Mouse (Mus musculus) gastrocnemius, adult 2 months (tissue): ENCODE results near the gene Erc1. TPM values are rescaled to one million over a fixed set of nuclear protein-coding genes. Genes with fewer than 3 reads are reported as not detected.
"Not testable (repeated sequence)": the region's sequence is repeated elsewhere in the genome, so short reads cannot be mapped to it uniquely, and the experiment has no call there.

ENCODE experiments used
- DNase-seq: peaks from one replicate; pipeline ENCODE4 v3.0.0; 2022
- H3K27ac ChIP-seq: fragments of 200-600 bp; 2 replicates; pipeline ENCODE4 v1.8.1; 2022; ENCODE audit warnings: mild to moderate bottlenecking
- H3K4me3 ChIP-seq: fragments of 200-600 bp; 2 replicates; pipeline ENCODE4 v1.8.1; 2022; ENCODE audit warnings: mild to moderate bottlenecking, moderate library complexity
- CTCF ChIP-seq: fragments of 200-600 bp; IDR thresholded peaks from 2 replicates; pipeline ENCODE4 v1.8.1; 2022; ENCODE audit warnings: antibody characterized with exemption, mild to moderate bottlenecking, moderate library complexity
- intact Hi-C: fragments of 180-260 bp; cut with DNase I; formaldehyde crosslinking; loops from one replicate; pipeline ENCODE4 v1.15.1; 2025
- total RNA-seq, 2 experiments: library from RNA; stranded (reverse); gene quantifications; 2 replicates each; pipeline ENCODE4 v1.2.3; 2021

Erc1 gene
- total RNA-seq, 2 experiments from 2014 or later, result 29.5 to 33.5 TPM

DNA sequence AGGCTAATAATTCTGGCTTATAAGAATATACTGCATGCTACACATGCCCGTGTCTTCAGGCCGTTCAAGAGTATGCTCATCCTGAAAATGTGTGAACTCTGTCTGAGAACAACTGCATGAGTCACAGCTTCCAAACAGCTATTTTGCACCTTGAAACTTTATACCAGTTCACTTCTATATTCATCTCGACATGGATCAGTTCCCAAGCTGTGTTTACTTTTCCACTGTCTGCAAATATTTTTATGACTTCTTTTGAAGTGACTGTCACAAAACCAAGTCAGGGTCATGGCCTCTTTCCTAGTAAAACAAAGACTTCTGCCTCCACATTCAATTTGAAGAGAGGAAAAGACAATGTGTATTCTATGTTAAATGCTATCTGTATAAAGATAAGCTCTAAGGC lies 178.2 kb downstream of the Erc1 start:
- Histone ChIP-seq H3K27ac (no peak overlapping the region), H3K4me3 (no peak overlapping the region)
- no peak for TF ChIP-seq CTCF
- intact Hi-C loops, result no loop called here
- DNase-seq, result no peak

DNA sequence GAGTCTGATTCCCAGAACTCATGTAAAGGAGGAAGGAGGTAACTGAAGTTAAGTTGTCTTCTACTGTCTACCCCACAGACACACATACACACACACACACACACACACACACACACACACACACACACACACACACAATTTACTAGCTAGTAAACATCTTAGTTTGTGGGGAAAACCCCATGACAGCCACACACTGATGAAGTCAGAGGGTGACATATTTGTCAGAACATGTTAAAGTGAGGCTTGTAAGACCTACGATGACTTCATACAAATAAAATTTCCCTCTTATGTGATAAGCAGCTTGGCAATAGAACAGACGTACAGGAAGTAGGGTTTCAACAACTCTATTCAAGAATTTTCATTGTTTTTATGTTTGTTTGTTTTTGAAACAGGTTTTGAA lies 185.0 kb downstream of the Erc1 start:
- TF ChIP-seq CTCF, result no peak
- intact Hi-C loops, result no loop called here
- no peak overlapping the region for H3K27ac ChIP-seq
- no peak for DNase-seq
- no peak overlapping the region for H3K4me3 ChIP-seq

DNA sequence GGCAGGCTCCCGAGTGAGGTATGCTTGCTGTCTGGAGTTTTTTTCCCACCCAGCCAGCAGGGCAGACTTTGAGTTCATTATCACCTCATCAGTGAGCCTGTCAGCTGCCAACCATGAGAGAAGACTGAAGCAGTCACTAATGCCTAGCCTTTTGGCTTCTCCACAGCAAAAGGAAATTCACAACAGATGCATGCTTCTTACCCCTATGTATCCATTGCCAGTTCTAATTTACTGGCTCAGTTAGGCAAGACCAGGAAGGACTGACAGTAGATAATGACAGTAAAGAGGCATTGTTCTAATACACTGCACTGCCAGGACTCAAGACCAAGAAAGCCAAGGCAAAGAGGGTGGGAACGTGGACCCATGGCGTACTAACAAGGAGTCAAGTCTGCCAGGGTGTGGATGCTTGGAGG lies 186.9 kb downstream of the Erc1 start:
- TF ChIP-seq CTCF, result no peak

DNA sequence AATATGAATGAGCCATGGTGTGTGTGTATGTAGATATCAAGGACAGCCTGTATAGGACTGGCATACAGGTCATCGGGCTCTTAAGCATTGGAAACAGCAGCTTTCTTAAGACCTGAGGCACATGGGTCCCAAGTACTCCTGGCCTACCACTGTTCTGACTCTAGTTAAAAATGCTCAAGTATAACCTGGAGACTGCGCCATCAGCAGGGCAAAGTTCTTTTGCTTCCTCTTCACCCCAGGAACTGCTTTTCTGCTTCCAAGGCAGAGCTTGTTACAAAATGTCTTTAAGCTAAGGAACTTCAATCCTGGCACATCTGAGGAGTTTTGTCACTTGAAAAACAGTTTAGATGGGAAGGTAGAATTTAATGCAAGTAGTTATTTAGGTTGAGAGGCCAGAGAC lies 189.5 kb downstream of the Erc1 start:
- TF ChIP-seq CTCF, result no peak
- Histone ChIP-seq H3K4me3 (no peak overlapping the region), H3K27ac (no peak overlapping the region)
- intact Hi-C loops, result loop anchor here (5.0 kb wide), 1 partner anchor 81 kb away; no protein-coding TSS in a partner anchor
- no peak for DNase-seq

More for the DNA sequence above, 186.9 kb downstream of the Erc1 start:
- no peak for DNase-seq
- no peak overlapping the region for H3K4me3 ChIP-seq
- intact Hi-C loops, result no loop called here
- no peak overlapping the region for H3K27ac ChIP-seq

DNA sequence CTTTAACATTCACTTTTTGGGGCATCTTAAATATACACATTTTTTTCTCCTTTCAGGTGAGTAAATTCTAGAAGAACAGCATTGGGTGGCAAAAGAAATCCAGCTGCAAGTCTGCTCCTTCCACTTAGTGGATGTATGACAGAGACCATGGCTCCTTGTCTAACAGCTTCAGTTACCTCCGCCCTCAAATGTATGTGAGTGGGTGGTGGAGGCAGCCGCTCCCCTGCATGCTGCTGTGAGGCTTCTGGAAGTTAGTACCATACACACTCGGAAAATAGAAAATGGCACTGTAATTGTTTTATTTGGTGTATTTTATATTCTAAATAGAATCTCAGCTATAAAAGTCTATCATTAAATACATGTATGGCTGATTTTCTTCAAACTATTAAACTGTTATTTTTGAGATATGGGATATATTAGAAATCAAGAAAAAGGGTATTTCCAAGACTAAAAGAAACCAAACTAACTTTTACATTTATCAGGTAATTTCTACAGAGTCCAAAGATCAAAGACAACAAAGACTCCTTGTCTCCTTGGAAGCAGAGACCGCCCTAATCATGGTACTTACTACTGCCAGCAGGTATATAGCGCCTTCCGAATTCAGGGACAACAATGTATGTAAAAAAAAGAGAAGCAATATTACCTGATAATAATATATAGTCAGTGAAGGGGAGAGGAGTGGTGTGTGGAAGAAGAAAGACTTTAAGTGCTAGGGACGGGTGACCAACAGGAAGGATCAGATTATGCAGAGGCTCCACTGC lies 190.4 kb downstream of the Erc1 start:
- TF ChIP-seq CTCF, result no peak
- Histone ChIP-seq H3K4me3 (no peak overlapping the region), H3K27ac (peak overlapping the region; percentile 79; the same call in 1 of the 2 replicates)
- no peak for DNase-seq
- intact Hi-C loops, result loop anchor here (5.0 kb wide), 1 partner anchor 80 kb away; no protein-coding TSS in a partner anchor

DNA sequence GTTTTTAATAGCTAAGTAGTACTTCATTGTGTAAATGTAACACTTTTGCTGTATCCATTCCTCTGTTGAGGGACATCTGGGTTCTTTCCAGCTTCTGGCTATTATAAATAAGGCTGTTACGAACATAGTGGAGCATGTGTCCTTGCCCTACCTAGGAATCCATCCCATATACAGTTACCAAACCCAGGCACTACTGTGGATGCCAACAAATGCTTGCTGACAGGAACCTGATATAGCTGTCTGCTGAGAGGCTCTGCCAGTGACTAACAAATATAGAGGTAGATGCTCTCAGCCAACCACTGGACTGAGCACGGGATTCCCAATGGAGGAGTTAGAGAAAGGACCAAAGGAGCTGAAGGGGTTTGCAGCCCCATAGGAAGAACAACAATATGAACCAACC lies 193.2 kb downstream of the Erc1 start:
- intact Hi-C loops, result loop anchor here (5.0 kb wide), 1 partner anchor 77 kb away; no protein-coding TSS in a partner anchor
- peak overlapping the region; percentile 79 for H3K27ac ChIP-seq
- not testable (repeated sequence) for H3K4me3 ChIP-seq
- DNase-seq, result peak; percentile 66

DNA sequence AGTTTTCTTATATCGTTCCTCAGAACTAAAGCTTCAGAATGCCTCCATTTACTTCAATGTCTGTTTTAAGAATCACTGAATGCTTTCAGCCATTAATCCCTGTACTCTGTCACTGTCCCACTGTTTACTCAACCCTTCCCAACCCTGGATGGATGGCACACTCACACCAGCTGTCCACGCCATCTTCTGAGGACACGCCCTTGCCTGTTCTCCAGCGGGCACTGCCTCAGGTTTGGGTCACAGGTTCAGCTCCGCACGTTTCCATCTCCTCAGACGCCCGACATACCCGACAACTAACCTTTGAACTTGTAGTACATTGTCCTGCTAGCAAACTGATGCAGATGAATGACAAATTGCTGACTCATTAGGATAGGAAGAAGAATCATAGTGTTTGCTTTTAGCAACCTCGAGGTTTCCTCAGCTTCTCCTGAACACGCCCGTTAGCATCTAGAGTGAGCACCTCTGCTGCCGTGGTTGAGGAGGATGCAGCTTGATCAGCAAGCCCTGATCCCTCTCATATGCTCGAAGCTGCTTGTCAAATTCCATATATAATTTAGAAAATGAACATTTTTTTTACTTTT lies 204.0 kb downstream of the Erc1 start:
- DNase-seq, result no peak
- intact Hi-C loops, result no loop called here
- no peak overlapping the region for H3K27ac ChIP-seq
- no peak overlapping the region for H3K4me3 ChIP-seq
- no peak for TF ChIP-seq CTCF

DNA sequence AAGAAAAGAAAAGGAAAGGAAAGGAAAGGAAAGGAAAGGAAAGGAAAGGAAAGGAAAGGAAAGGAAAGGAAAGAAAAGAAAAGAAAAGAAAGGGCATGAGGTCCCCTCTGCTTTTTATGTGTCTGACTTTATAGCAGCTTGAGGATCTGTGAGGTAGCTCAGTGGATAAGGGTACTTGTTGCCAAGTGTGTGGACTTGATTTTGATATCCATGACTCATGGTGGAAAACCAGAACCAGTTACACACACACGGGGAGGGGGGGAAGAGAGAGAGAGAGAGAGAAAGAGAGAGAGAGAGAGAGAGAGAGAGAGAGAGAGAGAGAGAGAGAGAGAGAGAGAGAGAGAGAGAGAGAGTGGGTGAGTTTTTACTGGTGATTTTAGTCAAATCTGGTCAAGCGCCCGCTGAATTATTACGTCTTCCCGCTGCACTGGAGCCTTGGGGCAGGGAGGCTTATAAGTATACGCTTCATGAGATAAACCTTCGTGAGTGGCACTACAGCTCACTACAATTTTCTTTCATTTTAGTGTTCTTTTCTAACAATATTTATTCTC lies 204.7 kb downstream of the Erc1 start:
- DNase-seq, result no peak
- Histone ChIP-seq H3K4me3 (no peak overlapping the region), H3K27ac (no peak overlapping the region)
- intact Hi-C loops, result no loop called here
- no peak for TF ChIP-seq CTCF

DNA sequence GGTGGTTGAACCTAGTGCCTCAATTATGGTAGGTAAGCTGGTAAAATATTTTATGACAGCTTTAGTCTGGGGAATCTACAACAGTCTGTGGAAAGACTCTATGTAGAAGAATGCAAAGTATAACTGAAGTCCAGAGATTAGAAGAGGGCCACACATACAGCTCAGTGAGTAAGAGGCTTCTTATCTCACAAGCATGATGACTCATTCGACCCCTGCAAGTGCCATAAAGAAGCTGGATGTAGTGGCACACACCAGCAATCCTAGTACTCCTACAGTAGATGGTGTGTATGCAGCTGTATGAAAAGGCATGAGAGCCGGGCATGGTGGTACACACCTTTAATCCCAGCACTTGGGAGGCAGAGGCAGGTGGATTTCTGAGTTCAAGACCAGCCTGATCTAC lies 205.2 kb downstream of the Erc1 start:
- DNase-seq, result no peak
- no peak overlapping the region for H3K4me3 ChIP-seq
- intact Hi-C loops, result no loop called here
- TF ChIP-seq CTCF, result no peak
- H3K27ac ChIP-seq, result no peak overlapping the region

DNA sequence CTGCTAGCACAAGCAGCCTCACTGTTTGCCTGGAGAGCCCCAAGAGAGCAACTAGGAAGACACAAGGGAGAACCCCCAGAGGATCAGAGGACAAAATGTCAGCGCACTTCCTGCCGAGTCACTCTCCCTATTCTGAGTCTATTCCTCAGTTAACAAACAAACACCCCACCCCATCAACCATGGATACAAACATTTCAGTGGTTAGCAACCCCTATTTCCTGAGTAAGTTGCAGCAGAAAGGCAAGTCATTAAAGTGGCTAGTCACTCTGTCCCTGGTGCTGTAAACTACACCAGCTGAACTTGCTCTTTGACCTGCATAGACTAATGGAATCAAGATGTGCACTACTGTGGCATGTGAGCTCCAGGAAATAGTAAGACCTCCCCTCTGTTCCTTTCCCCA lies 212.3 kb downstream of the Erc1 start:
- intact Hi-C loops, result no loop called here
- no peak for TF ChIP-seq CTCF
- peak overlapping the region; percentile 17 for H3K27ac ChIP-seq
- no peak overlapping the region for H3K4me3 ChIP-seq
- DNase-seq, result peak; percentile 42

DNA sequence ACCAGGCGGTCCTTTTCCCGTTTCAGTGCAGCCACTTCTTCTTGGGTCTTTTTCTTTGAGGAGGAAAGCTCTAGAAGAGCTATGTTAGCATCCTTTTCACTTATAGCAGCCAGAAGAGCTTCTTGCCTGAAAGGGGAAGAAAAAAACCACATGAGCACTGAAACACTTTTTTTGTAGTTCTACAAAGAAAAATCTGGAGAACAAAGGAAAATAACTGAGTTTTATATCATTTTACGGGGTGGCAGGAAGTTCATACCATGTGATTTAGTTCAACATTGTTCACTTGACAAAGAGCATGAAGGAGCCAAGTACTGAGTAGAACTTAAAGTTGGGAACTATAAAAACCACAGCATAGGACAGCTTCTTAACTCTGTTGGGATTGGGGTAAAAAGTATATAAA lies 217.3 kb downstream of the Erc1 start:
- no peak for TF ChIP-seq CTCF
- no peak for DNase-seq
- intact Hi-C loops, result no loop called here

DNA sequence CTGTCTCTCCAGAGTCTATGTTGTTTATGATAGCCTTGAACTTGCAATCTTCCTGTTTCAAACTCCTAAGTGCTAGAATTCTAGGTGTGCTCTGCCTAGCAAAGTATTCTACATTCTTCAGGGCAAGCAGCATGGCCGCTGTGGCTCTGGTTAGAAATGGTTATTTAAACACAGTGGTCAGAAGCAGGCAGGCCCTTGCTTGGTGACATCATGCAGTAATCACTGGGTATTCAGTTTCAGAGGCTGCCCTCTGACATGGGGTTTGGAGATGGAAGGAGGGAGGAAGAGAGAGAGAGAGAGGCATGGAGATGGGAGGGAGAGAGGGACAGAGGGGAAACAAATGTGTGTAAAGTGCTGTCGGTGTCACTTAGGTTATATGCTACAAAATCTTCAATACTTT lies 246.6 kb downstream of the Erc1 start:
- no peak for DNase-seq
- Histone ChIP-seq H3K4me3 (no peak overlapping the region), H3K27ac (no peak overlapping the region)
- intact Hi-C loops, result loop anchor here (5.0 kb wide), 1 partner anchor 46 kb away; no protein-coding TSS in a partner anchor
- no peak for TF ChIP-seq CTCF

More for the DNA sequence above, 217.3 kb downstream of the Erc1 start:
- Histone ChIP-seq H3K4me3 (no peak overlapping the region), H3K27ac (no peak overlapping the region)

DNA sequence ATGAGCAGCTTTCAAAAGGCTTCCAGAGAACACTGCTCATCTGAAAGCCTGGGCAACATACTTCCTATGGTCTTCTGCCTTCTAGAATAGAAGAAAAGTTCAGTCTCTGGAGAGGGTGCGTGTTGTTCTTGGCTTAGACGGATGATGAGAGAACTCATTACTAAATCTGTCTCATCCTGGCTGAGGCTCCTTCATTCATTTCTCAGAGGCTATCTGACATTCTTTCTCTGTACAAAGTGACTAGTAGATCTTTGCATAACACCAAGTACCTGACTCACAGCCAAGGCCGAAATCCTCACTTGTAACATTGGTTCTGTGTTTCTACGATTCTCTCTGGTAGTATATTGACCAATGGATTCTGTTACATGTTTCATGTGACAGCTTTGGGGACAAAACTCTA lies 252.5 kb downstream of the Erc1 start:
- DNase-seq, result peak; percentile 43
- H3K4me3 ChIP-seq, result no peak overlapping the region
- intact Hi-C loops, result no loop called here
- peak overlapping the region; percentile 48 for H3K27ac ChIP-seq
- no peak for TF ChIP-seq CTCF
